Mouse (Mus musculus) heart, postnatal 14 days (tissue): Measurements from ENCODE around the gene Ppp1r1a. TPM values are rescaled to one million over a fixed set of nuclear protein-coding genes. Genes with fewer than 3 reads are reported as not detected.
A peak's percentile ranks its signal among the peaks of the same experiment; 100 is the strongest.

Experiments
- DNase-seq, 2 experiments: peaks; one replicate each; pipeline ENCODE4 v3.0.0; 2021 to 2022
- intact Hi-C: fragments of 180-260 bp; cut with DNase I; formaldehyde crosslinking; loops from one replicate; pipeline ENCODE4 v1.15.1; 2025
- total RNA-seq, 2 experiments: library from RNA; stranded (reverse); gene quantifications; 2 replicates each; pipeline ENCODE4 v1.2.3; 2021

Ppp1r1a gene
- total RNA-seq, 2 experiments from 2014 or later = 9.6 to 10.8 TPM

DNA sequence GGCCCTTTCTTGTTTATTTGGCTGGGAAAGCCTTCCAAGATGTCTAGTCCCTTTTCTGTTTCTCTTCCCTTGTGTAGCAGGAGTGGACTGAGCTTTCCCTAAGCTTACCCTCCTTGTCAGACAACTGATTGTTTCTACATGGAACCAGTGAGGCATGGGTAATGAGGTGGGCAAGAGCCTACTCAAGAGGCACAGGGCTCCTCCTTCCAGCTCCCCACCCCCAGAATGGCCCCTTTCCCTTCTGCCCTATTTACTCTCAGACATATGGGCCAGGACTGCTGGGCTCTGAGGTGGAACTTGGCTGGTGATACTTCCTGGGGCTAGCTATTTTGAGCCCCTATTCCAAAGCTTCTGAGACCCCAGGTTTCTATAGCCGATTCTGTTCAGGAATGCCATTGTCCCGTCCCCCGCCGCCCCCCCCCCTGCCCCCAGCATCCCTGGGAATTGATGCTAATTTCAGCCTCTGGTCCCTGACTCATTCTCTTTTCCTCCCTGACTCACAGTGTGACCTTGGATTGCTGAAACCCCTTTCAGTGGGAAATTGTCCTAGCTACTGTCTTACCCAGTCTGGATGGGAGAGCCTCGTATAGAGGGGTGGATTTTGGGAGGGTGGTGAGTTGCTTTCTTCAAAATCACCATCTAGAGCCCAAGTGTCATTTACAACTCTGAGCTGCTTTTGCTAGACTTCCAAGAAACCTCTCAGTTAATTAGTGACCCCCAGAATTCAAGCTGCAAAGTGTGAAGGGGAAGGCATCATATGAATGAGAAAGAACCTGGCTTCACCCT, 19.0 kb downstream of the Ppp1r1a start:
- no peak for DNase-seq
- intact Hi-C loops = no loop called here

- intact Hi-C loops = no loop called here
- peak; percentile 14 to 24 for DNase-seq
These were observed 22.9 kb downstream of the Ppp1r1a start for GRCm38 (mm10) chr15:103514914-103515313.

DNA sequence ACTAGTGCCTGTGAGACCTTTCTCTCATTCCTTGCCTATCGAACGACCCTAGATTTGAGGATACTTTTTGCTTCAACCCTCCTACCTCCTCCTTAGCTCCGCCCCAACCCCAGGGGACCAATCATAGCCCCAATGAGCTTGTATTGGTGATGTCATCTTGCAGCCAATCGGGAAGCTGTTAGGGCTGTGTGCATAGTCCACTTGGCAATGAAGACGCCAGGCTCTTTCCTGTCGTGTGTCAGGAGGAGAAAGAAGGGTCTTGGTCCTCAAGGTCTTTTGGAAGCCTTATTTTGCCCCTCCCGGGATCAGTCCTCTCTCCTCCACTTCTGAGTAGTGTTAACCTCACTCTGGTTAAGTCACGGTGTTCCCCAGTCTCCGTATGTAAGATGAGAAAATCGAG, 23.7 kb downstream of the Ppp1r1a start:
- intact Hi-C loops = no loop called here
- DNase-seq = peak; percentile 67 to 74

DNA sequence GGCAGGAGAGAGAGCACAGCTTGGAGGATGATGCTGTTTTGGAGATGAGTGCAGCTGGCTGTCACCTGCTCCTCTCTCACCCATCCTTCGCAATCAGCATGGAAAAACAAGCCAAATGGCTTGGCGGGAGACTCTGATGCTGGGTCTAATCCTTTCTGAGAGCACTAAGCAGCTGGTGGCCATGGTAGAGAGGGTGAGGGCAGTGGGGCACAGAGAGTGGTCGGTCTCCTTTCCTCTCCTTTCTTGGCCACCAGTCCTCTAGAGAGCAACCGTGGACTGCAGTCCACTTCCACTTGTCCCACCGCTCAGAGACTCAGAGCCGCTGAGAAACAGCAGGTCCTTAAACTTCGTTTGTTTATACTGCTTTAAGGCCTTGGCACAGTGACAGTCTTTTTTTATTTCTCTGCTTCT, 24.2 kb downstream of the Ppp1r1a start:
- intact Hi-C loops = no loop called here
- DNase-seq = no peak

DNA sequence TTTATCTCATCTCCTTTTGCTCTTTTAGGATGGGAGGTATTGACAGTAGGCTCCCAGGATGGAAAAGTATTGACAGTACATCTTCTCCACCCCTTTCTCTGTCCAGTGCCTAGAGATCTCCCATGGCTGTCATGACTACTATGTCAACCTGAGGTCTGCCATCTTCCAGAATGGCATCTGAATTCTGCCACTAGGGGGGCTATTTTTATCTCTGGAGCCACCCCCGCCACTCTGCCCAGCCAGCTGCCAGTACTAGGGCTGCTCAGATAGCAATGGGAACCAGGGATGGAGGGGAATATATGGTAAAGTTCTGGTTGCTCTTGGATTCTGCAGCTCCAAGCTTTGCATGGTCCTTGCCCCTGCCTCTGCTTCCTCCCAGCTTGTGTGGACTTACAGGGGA, 26.2 kb downstream of the Ppp1r1a start:
- intact Hi-C loops = no loop called here
- no peak for DNase-seq

DNA sequence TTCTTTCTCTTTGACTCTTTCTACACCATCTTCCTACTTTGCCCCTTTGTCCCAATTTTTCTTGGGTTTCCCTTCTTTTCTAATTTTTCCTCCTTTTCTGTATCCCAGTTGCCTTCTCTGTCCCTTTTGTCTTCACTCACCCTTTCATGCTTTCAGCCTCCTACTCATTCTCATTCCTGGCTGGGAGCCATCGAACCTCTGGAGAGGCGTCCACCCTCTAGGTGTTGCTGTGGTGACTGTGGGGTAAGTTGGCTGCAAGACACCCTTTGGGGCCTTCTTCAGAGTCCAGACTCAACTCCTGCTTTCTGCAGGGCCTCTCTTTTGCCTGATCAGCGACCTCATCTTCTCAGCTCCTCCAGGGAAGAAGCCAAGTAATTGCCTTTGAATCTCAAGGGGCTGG, 28.5 kb downstream of the Ppp1r1a start:
- no peak for DNase-seq
- intact Hi-C loops = no loop called here

- DNase-seq = no peak
- intact Hi-C loops = no loop called here
These were observed 34.1 kb downstream of the Ppp1r1a start for GRCm38 (mm10) chr15:103503660-103504059.

GRCm38 (mm10) chr15:103503251-103503600, 34.6 kb downstream of the Ppp1r1a start:
- intact Hi-C loops = no loop called here

DNA sequence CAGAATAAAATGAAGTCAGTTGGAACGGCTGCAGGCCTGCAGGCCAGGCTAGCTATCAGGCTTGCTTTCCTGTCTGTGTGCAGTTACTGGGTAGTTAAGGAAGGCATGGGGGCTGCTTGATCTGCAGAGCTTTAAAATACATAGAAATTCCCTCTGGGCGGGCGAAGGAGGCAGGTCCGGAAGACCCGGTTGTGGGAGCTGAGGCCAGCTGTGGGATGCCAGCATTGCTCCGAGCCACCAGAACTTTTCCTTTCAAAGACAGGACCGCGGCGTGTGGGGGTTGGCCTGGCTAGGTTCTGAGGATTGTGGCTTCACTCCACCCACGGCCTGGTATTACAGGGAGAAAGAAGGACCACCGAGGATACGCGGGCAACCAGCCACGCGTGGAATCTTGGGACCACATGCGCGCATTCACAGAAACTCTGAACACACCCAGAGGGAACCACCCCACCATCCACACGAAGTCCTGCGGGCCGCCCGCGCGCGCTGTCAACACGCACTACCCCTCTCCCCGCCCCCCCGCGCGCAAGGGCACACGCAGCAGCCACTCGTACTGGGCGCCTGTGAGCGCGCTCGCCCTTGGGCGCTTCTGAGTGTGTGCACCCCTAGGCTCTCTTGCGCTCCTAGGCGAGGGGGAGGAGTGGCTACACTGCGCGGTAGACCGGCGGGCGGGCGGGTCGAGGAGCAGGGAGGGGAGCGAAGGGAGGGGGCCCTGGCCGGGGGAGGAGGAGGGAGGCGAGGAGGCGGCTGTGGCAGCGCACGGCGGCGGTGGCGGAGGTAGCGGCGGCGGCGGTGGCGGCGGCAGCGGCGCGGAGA, 35.2 kb downstream of the Ppp1r1a start, which contains the start of gene Pde1b:
Gene Pde1b (plus strand): TSS at position 600 of the 816 bp plus-strand sequence.
- intact Hi-C loops = no loop called here
- peak; percentile 57 to 63 for DNase-seq

More at GRCm38 (mm10) chr15:103503251-103503600, 34.6 kb downstream of the Ppp1r1a start:
- DNase-seq = no peak

DNA sequence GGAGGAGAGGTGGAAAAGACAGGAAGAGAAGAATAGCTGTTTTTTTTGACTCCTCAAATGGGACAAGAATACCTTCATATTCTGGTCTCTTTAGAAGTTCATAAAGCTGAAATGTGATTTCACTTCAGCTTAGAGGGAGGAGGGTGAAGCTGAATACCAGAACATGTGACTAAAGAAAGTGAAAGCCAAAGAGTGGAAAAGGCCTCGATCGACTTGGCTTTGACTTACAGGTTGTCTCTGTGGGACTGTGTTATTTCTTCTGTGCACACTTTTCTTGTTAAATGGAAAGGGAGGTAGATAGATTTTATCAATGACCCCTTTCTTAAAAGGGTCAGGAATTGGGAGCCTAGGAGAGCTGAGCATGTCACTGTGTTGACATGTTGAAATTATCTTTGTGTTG, 36.6 kb downstream of the Ppp1r1a start:
- intact Hi-C loops = no loop called here
- no peak for DNase-seq

- no peak for DNase-seq
- intact Hi-C loops = no loop called here
These were observed 37.1 kb downstream of the Ppp1r1a start for GRCm38 (mm10) chr15:103500723-103501122.

GRCm38 (mm10) chr15:103498157-103498556, 39.6 kb downstream of the Ppp1r1a start:
- intact Hi-C loops = no loop called here
- no peak for DNase-seq

GRCm38 (mm10) chr15:103496204-103497140, 41.3 kb downstream of the Ppp1r1a start:
- intact Hi-C loops = no loop called here
- DNase-seq = no peak

DNA sequence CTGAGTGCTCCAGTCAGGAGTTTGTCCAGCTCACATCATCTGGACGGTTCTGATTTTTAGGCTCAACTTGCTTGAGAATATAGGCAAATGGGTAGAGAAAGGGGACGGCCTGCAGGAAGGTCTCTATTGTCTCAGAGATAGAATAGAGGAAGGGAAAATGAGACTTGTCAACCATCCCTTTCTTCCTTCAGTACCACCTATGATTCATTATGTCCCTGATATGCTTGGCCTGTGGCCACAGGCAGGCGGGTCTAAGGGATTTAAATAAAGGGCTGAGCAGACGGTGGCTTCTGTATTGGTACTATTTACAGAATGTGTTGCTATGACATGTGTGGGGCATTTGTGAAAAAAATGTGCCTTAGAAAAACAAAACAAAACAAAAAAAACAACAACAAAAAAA, 49.5 kb downstream of the Ppp1r1a start:
- DNase-seq = no peak
- intact Hi-C loops = no loop called here

- no peak for DNase-seq
- intact Hi-C loops = no loop called here
These were observed 51.1 kb downstream of the Ppp1r1a start for GRCm38 (mm10) chr15:103486658-103487057.

DNA sequence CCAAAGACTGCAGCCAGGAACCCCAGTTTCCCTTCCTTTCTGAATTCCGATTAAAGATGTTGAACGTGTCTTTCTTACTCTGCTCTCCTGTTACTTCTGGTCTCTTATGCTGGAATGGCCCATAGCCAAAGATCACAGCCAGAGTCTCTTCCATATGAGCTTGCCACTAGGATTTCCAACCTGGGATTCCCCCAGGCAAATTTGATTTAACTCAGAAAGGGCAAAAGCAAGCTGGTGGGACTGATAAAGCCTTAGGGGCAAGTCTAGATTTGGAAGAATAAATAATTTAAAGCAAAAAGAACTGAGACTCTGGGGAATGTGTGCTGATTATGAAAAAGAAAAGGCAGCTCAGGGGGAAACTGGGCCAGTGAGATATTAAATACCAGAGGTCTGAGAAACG, 52.7 kb downstream of the Ppp1r1a start:
- intact Hi-C loops = no loop called here
- DNase-seq = no peak

GRCm38 (mm10) chr15:103484490-103484889, 53.3 kb downstream of the Ppp1r1a start:
- intact Hi-C loops = no loop called here

DNA sequence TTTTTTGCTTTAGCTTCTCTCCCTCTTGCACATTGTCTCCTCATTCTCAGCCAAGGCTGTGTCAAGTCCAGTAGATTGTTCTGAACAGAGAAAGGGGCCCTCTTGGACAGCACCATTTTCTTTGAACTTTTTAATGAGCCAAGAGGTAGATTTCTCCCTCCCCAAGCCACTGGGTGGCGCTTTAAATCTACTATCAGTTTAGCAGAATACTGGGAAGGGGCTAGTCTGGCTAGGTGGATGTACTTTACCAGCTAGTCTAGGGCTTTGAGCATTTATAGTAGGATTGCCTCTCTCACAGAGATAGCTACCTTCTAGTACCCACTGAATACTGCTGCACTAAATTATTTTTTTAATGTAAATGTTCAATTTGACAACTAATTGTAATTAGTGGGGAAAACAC, 55.3 kb downstream of the Ppp1r1a start:
- DNase-seq = peak in 1 of 2 experiments; percentile 19
- intact Hi-C loops = no loop called here

More at GRCm38 (mm10) chr15:103484490-103484889, 53.3 kb downstream of the Ppp1r1a start:
- DNase-seq = no peak
